ENCODE assay signal across 7 mouse cellular contexts in genomic region chr14:52622184-52622583, GRCm38 (mm10).
A peak's percentile ranks its signal among the peaks of the same experiment; 100 is the strongest.
DNase-seq lines count a peak whose midpoint lies in the region; ATAC-seq lines count a peak whose summit lies in the region.

No protein-coding gene starts in this region.

- peak; percentile 2 to 12 for DNase-seq in layer of hippocampus, postnatal 10 days (ENCODE audit: low spot score in 2 of 2)
- DNase-seq in layer of hippocampus, adult 8-10 months (ENCODE audit: low spot score in 2 of 2): no peak
- DNase-seq in NIH3T3 (ENCODE audit: low read depth): peak; percentile 19
- peak; percentile 49 for DNase-seq in naive thymus-derived CD4-positive, alpha-beta T cell, adult 2 months (ENCODE audit: low read depth)
- no peak for DNase-seq in embryo, embryonic 10.5 days (ENCODE audit: low spot score)

- ATAC-seq in CD4-positive, CD25-positive, alpha-beta regulatory T cell, adult 4 months: peak; percentile 49
- ATAC-seq in erythroid progenitor cell, adult 5-6 weeks (replicated peaks; ENCODE audit: low FRiP score, poor library complexity, severe bottlenecking): no peak

Comparison
In these comparisons a context has a peak if more than half of its experiments do, and no peak if none do; other contexts are left out.
1. DNase-seq: peak in layer of hippocampus, postnatal 10 days (2 of 2), NIH3T3 (single experiment) and naive thymus-derived CD4-positive, alpha-beta T cell, adult 2 months (single experiment); none in layer of hippocampus, adult 8-10 months (0 of 2) and embryo, embryonic 10.5 days (single experiment).